Mouse (Mus musculus) hindbrain, postnatal 0 days (tissue): ENCODE results near the gene Ccdc97. TPM values are rescaled to one million over a fixed set of nuclear protein-coding genes. Genes with fewer than 3 reads are reported as not detected.
A peak's percentile ranks its signal among the peaks of the same experiment; 100 is the strongest.

Source experiments
- ATAC-seq: fragments of 200-750 bp; cut with Nextera tagmentation; 2 replicates; pipeline ENCODE4 v1.8.0; 2017; ENCODE audit warnings: mild to moderate bottlenecking, moderate TSS enrichment, moderate library complexity
- DNase-seq: peaks from one replicate; pipeline ENCODE4 v3.0.0-alpha.2; 2015; ENCODE audit warnings: low spot score
- H3K27ac ChIP-seq: fragments of 300-500 bp; sonication (generic); 2 replicates; pipeline ENCODE4 v1.5.1; 2014; ENCODE audit warnings: mild to moderate bottlenecking
- H3K27me3 ChIP-seq: fragments of 300-500 bp; sonication (generic); 2 replicates; pipeline ENCODE4 v1.6.1; 2014; ENCODE audit warnings: low read length, mixed read lengths; ENCODE audit not compliant: insufficient read depth
- H3K36me3 ChIP-seq: fragments of 300-500 bp; sonication (generic); 2 replicates; pipeline ENCODE4 v1.6.1; 2014; ENCODE audit warnings: low read length, mixed read lengths; ENCODE audit not compliant: insufficient read depth
- H3K4me1 ChIP-seq: fragments of 300-500 bp; sonication (generic); 2 replicates; pipeline ENCODE4 v1.6.1; 2014; ENCODE audit warnings: antibody characterized with exemption, low read length, mixed read lengths; ENCODE audit not compliant: insufficient read depth
- H3K4me2 ChIP-seq: fragments of 300-500 bp; sonication (generic); 2 replicates; pipeline ENCODE4 v1.6.1; 2014; ENCODE audit warnings: low read depth, mild to moderate bottlenecking, low read length, moderate library complexity, mixed read lengths
- H3K4me3 ChIP-seq: fragments of 300-500 bp; sonication (generic); 2 replicates; pipeline ENCODE4 v1.5.1; 2014; ENCODE audit warnings: low read length
- H3K9ac ChIP-seq: fragments of 300-500 bp; sonication (generic); replicated peaks from 2 replicates; pipeline ENCODE4 v1.6.1; 2014; ENCODE audit warnings: mild to moderate bottlenecking, low read length, moderate library complexity, mixed read lengths
- H3K9me3 ChIP-seq: fragments of 300-500 bp; sonication (generic); 2 replicates; pipeline ENCODE4 v1.6.1; 2016; ENCODE audit warnings: low read length, mixed read lengths
- CTCF ChIP-seq: IDR thresholded peaks from 2 replicates; pipeline ENCODE4 v1.5.1; 2016; ENCODE audit warnings: antibody characterized with exemption, control low read depth, low read depth
- WGBS: fragments of 180-500 bp; shearing (Covaris S2); extraction: QIAGEN DNeasy Blood & Tissue Kit; methylation state at CpG from one replicate; pipeline ENCODE4 v1.1.7; 2014; 5-methylcytosine and 5-hydroxymethylcytosine counted together
- polyA plus RNA-seq: library from polyadenylated mRNA; unstranded; fragments of >200 nt; fragmentation: Nextera tagmentation; extraction: Ambion mirVana; gene quantifications from 2 replicates; pipeline ENCODE4 v1.2.1, GENCODE M21; 2015
- total RNA-seq: library from RNA; depleted of rRNA; stranded (reverse); fragments of >200 nt; gene quantifications from 2 replicates; pipeline ENCODE4 v1.2.3, GENCODE M21; 2014

The Ccdc97 gene
- total and polyA plus RNA-seq, 2 experiments from 2014 or later = 26.6 to 43.1 TPM

DNA sequence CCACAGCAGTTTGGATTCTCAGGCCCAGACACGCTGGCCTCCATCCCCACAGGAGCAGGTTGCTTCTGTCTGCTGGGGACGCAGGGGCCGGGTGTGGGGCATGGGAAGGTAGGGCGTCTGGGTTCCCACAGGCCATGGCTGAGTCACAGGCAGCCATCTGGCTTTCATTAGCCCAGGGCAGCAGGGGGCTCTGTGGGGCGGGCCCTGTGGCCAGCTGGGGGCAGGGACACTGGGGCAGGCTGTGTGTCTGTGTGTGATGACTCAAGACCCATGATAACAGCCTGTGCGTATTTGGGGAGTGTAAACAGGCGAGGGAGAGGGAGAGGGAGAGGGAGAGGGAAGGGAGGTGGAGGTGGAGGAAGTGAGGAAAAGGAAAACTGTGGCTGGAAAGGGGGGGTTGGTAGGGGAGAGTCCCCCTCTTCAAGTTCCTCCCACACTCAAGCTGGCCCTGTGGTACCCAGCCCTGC, 7.1 kb downstream of the Ccdc97 start:
- no peak overlapping the region for H3K4me3 ChIP-seq
- H3K27me3 ChIP-seq = no peaks in the 10 kb centered on the region
- 35% methylated on average over 7 of the region's 7 CpGs for WGBS
- peaks cover 15% of the 10 kb centered on the region for H3K4me1 ChIP-seq
- TF ChIP-seq CTCF = no peak
- ATAC-seq (no peak), DNase-seq (peak; percentile 13)
- no peak overlapping the region for H3K4me2 ChIP-seq
- no peak overlapping the region for H3K27ac ChIP-seq
- no peaks in the 10 kb centered on the region for H3K9me3 ChIP-seq
- H3K36me3 ChIP-seq = peaks cover 29% of the 10 kb centered on the region
- no peak overlapping the region for H3K9ac ChIP-seq

DNA sequence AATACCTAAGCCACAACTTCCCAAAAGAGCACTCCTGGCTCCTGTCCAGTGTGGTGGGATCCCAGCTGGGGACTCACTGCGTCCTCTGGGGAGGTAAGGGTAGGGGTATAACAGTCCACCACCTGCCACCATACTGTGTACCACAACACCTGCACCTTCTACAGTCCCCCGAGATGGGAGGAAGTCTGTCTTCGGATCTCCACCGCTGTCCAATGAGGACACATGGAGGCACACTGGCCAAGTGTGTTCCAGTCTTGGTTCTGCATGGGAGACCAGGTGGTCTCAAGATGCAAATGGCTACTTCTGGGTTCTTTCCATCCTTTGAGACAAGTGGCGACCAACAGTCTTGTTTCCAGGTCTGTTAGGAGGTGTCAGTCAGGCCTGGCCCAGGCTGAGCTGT, 7.7 kb downstream of the Ccdc97 start:
- WGBS = 69% methylated on average over 5 of the region's 5 CpGs
- no peak overlapping the region for H3K4me2 ChIP-seq
- H3K9me3 ChIP-seq = no peaks in the 10 kb centered on the region
- ATAC-seq = no peak
- no peak overlapping the region for H3K9ac ChIP-seq
- H3K27ac ChIP-seq = no peak overlapping the region
- TF ChIP-seq CTCF = no peak
- DNase-seq = no peak
- H3K36me3 ChIP-seq = peaks cover 29% of the 10 kb centered on the region
- no peaks in the 10 kb centered on the region for H3K27me3 ChIP-seq
- peaks cover 15% of the 10 kb centered on the region for H3K4me1 ChIP-seq
- no peak overlapping the region for H3K4me3 ChIP-seq

DNA sequence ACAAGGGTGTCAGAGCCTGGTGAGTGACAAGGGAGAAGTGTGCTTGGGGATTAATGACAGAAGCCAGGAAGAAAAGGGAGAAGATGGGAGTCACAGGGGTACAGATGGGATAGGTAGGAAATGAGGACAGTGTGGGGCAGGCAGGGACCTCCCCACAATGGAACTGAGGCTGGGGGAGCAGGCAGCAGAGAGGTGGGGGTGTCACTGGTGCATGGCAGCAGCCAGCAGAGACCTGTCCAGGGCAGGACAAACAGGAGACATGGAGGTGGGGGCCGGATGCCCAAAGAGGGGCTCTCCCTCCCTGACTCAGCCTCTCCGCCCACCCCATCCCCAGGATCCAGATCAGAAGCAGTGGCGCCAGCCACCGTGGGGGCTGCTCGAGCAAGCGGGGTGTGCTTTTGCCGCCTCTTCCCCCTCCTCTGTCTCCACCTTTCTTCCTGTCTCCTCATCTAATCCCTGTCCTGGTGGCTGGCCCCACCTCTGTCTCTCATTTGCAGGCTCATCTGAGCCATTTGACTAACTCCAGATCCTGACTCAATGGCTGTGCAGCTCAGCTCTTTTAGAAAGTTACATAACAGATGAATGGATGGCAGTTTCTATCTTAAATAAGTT, 8.3 kb downstream of the Ccdc97 start:
- no peak overlapping the region for H3K4me3 ChIP-seq
- H3K36me3 ChIP-seq = peaks cover 24% of the 10 kb centered on the region
- H3K27ac ChIP-seq = no peak overlapping the region
- 13% methylated on average over 5 of the region's 7 CpGs for WGBS
- ATAC-seq = peak; percentile 11; the same call in 1 of the 2 replicates
- no peaks in the 10 kb centered on the region for H3K27me3 ChIP-seq
- TF ChIP-seq CTCF = no peak
- H3K9ac ChIP-seq = 0 out of 2 replicates have a peak overlapping the region, but pooled peaks have one; percentile 28
- H3K4me2 ChIP-seq = peak overlapping the region; percentile 23; the same call in 1 of the 2 replicates
- H3K4me1 ChIP-seq = peaks cover 15% of the 10 kb centered on the region
- no peak for DNase-seq
- no peaks in the 10 kb centered on the region for H3K9me3 ChIP-seq

DNA sequence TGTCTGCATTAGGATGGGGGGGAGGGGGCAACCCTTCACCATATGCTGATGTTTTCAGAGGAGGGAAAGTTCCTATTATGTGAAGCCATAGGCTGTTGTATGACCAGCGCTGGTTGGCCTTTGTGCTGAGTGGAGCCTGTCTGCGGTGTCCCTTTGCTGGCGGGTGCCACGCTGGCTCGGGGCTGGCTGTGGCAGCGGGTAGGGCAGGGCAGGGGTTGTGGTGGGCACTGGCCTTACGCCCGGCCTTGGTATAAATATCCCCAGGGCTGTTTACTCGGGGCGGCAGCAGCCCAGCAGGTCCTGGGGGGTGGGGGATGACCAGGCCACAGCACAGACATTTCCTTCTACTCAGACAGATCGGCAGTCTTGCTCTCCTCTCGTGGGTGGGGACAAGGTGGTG, 8.9 kb downstream of the Ccdc97 start:
- no peaks in the 10 kb centered on the region for H3K27me3 ChIP-seq
- 9% methylated on average over 12 of the region's 12 CpGs for WGBS

DNA sequence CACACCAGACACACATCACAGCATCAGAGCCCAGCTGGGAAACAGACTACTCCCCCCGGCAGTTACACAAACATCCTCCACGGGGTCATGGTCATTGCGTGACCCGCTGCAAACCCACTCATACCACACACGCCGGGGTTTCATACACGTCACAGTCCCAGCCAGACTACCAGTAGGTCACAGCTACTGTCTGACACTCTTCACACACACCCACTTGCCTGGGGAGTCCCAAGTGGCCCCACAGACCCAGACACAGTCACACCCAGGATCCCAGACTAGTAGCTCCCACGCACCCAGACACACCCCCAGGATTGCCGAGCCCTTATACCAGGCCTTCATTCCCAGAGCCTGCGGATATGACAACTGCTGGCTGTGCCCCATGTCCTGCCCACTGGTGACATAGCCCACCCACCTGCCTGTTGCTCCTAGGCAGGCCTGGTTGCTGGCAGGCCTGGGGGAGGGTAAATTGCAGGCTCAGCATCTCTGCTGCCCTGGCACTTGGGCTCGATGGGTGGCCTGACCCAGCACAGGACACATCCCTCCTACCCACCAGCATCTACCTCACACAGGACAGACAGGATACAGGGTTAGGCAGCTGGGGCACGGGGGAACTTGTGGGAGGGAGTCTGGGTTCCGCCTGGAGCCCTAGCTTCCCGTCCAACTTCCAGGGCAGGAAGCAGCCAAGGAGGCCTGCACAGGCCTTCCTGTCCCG, 11.2 kb downstream of the Ccdc97 start:
- peaks cover 19% of the 10 kb centered on the region for H3K4me1 ChIP-seq
- no peaks in the 10 kb centered on the region for H3K9me3 ChIP-seq
- no peak overlapping the region for H3K4me3 ChIP-seq
- DNase-seq (no peak), ATAC-seq (no peak)
- H3K36me3 ChIP-seq = no peaks in the 10 kb centered on the region
- H3K4me2 ChIP-seq = no peak overlapping the region
- no peak for TF ChIP-seq CTCF
- peak overlapping the region; percentile 36; the same call in 1 of the 2 replicates for H3K27ac ChIP-seq
- 61% methylated on average over 15 of the region's 15 CpGs for WGBS
- H3K9ac ChIP-seq = no peak overlapping the region
- no peaks in the 10 kb centered on the region for H3K27me3 ChIP-seq

More for the DNA sequence above, 8.9 kb downstream of the Ccdc97 start:
- H3K27ac ChIP-seq = no peak overlapping the region; the same call in 1 of the 2 replicates
- H3K9me3 ChIP-seq = no peaks in the 10 kb centered on the region
- H3K4me2 ChIP-seq = peak overlapping the region; percentile 23; the same call in 1 of the 2 replicates
- H3K4me1 ChIP-seq = peaks cover 15% of the 10 kb centered on the region
- TF ChIP-seq CTCF = no peak
- H3K36me3 ChIP-seq = peaks cover 17% of the 10 kb centered on the region
- DNase-seq (peak; percentile 18), ATAC-seq (peak; percentile 15)
- H3K4me3 ChIP-seq = no peak overlapping the region
- 0 out of 2 replicates have a peak overlapping the region, but pooled peaks have one; percentile 28 for H3K9ac ChIP-seq

DNA sequence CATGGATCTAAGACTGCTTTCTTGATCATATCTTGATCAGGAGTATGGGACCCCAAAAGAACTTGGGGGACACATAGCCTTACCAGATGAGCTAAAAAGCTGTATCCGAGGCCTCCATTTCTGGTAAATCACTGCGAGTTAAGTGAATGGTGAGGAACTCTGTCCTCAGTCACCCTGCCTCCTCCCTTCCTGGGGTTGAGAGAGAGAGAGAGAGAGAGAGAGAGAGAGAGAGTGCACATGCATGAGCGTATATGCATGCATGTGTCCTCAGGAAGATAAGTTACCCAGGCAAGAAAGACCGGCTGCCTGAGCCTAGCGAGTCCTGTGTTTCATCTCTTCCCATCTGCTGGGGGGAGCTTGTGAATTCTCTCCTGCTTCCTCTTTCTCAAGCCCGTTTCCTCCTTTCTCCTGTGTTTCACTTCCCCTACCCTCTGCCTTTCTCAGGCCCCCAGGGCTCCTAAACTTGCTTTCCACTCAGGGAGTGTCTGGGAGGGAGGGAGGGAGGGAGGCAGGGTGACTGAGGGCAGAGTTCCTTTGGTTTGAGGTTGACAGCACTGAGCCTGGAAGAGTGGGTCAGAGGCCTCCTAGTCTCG, 12.2 kb downstream of the Ccdc97 start:
- no peaks in the 10 kb centered on the region for H3K27me3 ChIP-seq
- H3K36me3 ChIP-seq = no peaks in the 10 kb centered on the region
- no peak overlapping the region for H3K4me3 ChIP-seq
- 53% methylated on average over 6 of the region's 7 CpGs for WGBS
- ATAC-seq (no peak), DNase-seq (no peak)
- TF ChIP-seq CTCF = no peak
- H3K9ac ChIP-seq = no peak overlapping the region
- no peak overlapping the region for H3K4me2 ChIP-seq
- no peak overlapping the region; the same call in 1 of the 2 replicates for H3K27ac ChIP-seq
- peaks cover 19% of the 10 kb centered on the region for H3K4me1 ChIP-seq
- H3K9me3 ChIP-seq = no peaks in the 10 kb centered on the region
